Mouse (Mus musculus): ENCODE measurements around the gene Efcab9. TPM values are rescaled to one million over a fixed set of nuclear protein-coding genes. Genes with fewer than 3 reads are reported as not detected.

Efcab9 gene
- polyA plus RNA-seq, 1 experiment from 2014 or later, result 0.55 TPM

DNA sequence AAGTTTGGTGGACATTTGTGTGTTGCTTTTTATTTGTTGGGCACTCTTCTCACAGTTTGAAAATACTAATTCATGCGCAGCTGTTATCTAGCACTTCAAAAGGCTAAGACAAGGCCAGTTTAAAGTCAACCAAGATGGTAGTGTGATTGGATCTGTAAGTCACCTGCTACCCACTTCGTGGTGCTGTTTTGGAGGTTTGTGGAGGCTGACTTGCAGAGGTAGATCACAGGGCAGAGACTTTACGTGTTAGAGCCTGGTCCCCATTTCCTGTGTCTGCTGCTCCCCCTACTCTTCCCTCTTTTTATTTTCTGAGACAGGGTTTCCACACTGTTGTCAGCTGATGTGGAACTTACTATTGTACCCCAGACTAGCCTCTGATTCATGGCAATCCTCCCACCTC, 57.2 kb downstream of the Efcab9 start:
- peaks cover 9% of the 10 kb centered on the region for H3K4me1 ChIP-seq
- H3K36me3 ChIP-seq, result no peaks in the 10 kb centered on the region
- no peak overlapping the region for H3K4me2 ChIP-seq (replicated peaks)
- no peak overlapping the region for H3K4me3 ChIP-seq
- H3K27me3 ChIP-seq, result no peaks in the 10 kb centered on the region
- no peak for ATAC-seq (replicated peaks)
- no peak overlapping the region for H3K9ac ChIP-seq (replicated peaks)
- no peak overlapping the region for H3K27ac ChIP-seq (replicated peaks)
- 82% methylated on average over 3 of the region's 3 CpGs for WGBS
- H3K9me3 ChIP-seq, result no peaks in the 10 kb centered on the region

Other genes with a start within 250 kb of the Efcab9 start
- 2,103 and 2,256 TPM in 2 replicates for gene Hba-a1, start 248.6 kb downstream of the Efcab9 start, polyA plus RNA-seq (2015; fragmentation: Nextera tagmentation; extraction: Ambion mirVana)
- 1.6 and 2.5 TPM in 2 replicates for gene Hbq1b, start 245.1 kb downstream of the Efcab9 start, polyA plus RNA-seq (2015; fragmentation: Nextera tagmentation; extraction: Ambion mirVana)
- gene Hba-a2, start 235.6 kb downstream of the Efcab9 start, polyA plus RNA-seq (2015; fragmentation: Nextera tagmentation; extraction: Ambion mirVana), result 5,603 and 5,963 TPM in 2 replicates
- gene Hbq1a, start 232.0 kb downstream of the Efcab9 start, polyA plus RNA-seq (2015; fragmentation: Nextera tagmentation; extraction: Ambion mirVana), result 0.69 and 1.1 TPM in 2 replicates
- 17.3 and 18.0 TPM in 2 replicates for gene Sh3pxd2b, start 184.3 kb downstream of the Efcab9 start, polyA plus RNA-seq (2015; fragmentation: Nextera tagmentation; extraction: Ambion mirVana)
- 65.0 and 65.5 TPM in 2 replicates for gene Ubtd2, start 76.7 kb downstream of the Efcab9 start, polyA plus RNA-seq (2015; fragmentation: Nextera tagmentation; extraction: Ambion mirVana)
- 1.4 and 2.1 TPM in 2 replicates for gene Stk10, start 1.2 kb upstream of the Efcab9 start, polyA plus RNA-seq (2015; fragmentation: Nextera tagmentation; extraction: Ambion mirVana)
- 125 and 127 TPM in 2 replicates for gene Fbxw11, start 110.6 kb upstream of the Efcab9 start, polyA plus RNA-seq (2015; fragmentation: Nextera tagmentation; extraction: Ambion mirVana)